Mouse (Mus musculus) liver, embryonic 11.5 days (tissue): ENCODE measurements at regions not wholly inside any gene's neighbourhood (a gene's known extent, or its start where the extent isn't known, plus 50 kb on each side); places are given as distances from the start of the nearest gene placed in this dataset.

Experiments
- ATAC-seq: fragments of 200-750 bp; cut with Nextera tagmentation; replicated peaks from 2 replicates; pipeline ENCODE4 v1.8.0; 2017; ENCODE audit warnings: moderate number of reproducible peaks, mild to moderate bottlenecking, moderate TSS enrichment, moderate library complexity; ENCODE audit not compliant: low FRiP score
- DNase-seq: peaks from one replicate; pipeline ENCODE4 v3.0.0-alpha.2; 2017; ENCODE audit warnings: low spot score
- H3K27ac ChIP-seq: fragments of 300-500 bp; sonication (generic); 2 replicates; pipeline ENCODE4 v1.5.1; 2014; ENCODE audit warnings: mild to moderate bottlenecking, low read depth, low read length, control low read depth
- H3K27me3 ChIP-seq: fragments of 300-500 bp; sonication (generic); replicated peaks from 2 replicates; pipeline ENCODE4 v1.6.1; 2014; ENCODE audit warnings: low read length, mixed read lengths; ENCODE audit not compliant: control insufficient read depth, insufficient read depth
- H3K36me3 ChIP-seq: fragments of 300-500 bp; sonication (generic); 2 replicates; pipeline ENCODE4 v1.6.1; 2014; ENCODE audit warnings: mild to moderate bottlenecking, low read length, moderate library complexity, mixed read lengths; ENCODE audit not compliant: control insufficient read depth, insufficient read depth
- H3K4me1 ChIP-seq: fragments of 300-500 bp; sonication (generic); replicated peaks from 2 replicates; pipeline ENCODE4 v1.6.1; 2014; ENCODE audit warnings: low read length, mixed read lengths; ENCODE audit not compliant: control insufficient read depth, insufficient read depth
- H3K4me2 ChIP-seq: fragments of 300-500 bp; sonication (generic); 2 replicates; pipeline ENCODE4 v1.6.1; 2014; ENCODE audit warnings: mild to moderate bottlenecking, control low read depth, moderate library complexity
- H3K4me3 ChIP-seq: fragments of 300-500 bp; sonication (generic); 2 replicates; pipeline ENCODE4 v1.5.1; 2014; ENCODE audit warnings: low read depth, low read length, control low read depth
- H3K9ac ChIP-seq: fragments of 300-500 bp; sonication (generic); 2 replicates; pipeline ENCODE4 v1.6.1; 2014; ENCODE audit warnings: low read depth, low read length, control low read depth
- H3K9me3 ChIP-seq: fragments of 300-500 bp; sonication (generic); 2 replicates; pipeline ENCODE4 v1.6.1; 2016; ENCODE audit warnings: low read length, inconsistent platforms, mixed read lengths; ENCODE audit not compliant: control insufficient read depth
- WGBS: fragments of 180-500 bp; shearing (Covaris S2); extraction: QIAGEN DNeasy Blood & Tissue Kit; methylation state at CpG from one replicate; pipeline ENCODE4 v1.1.7; 2014; 5-methylcytosine and 5-hydroxymethylcytosine counted together

GRCm38 (mm10) chr6:98435676-98436075 lies 93.1 kb upstream of the Gm765 start:
- no peak overlapping the region for H3K9ac ChIP-seq
- no peaks in the 10 kb centered on the region for H3K36me3 ChIP-seq
- no peaks in the 10 kb centered on the region for H3K27me3 ChIP-seq
- WGBS = 19% methylated on average over 6 of the region's 6 CpGs
- H3K9me3 ChIP-seq = no peaks in the 10 kb centered on the region
- H3K4me3 ChIP-seq = no peak overlapping the region
- DNase-seq (no peak), ATAC-seq (no peak)
- H3K4me1 ChIP-seq = no peaks in the 10 kb centered on the region
- no peak overlapping the region for H3K27ac ChIP-seq
- H3K4me2 ChIP-seq = peak overlapping the region; percentile 14; the same call in 1 of the 2 replicates

GRCm38 (mm10) chr6:98433286-98433685 lies 90.7 kb upstream of the Gm765 start:
- Histone ChIP-seq H3K4me3 (no peak overlapping the region), H3K4me1 (no peaks in the 10 kb centered on the region), H3K9ac (no peak overlapping the region), H3K4me2 (no peak overlapping the region), H3K9me3 (no peaks in the 10 kb centered on the region), H3K36me3 (no peaks in the 10 kb centered on the region), H3K27me3 (no peaks in the 10 kb centered on the region), H3K27ac (no peak overlapping the region)
- DNase-seq = no peak
- 56% methylated on average over 6 of the region's 6 CpGs for WGBS
- ATAC-seq = no peak

DNA sequence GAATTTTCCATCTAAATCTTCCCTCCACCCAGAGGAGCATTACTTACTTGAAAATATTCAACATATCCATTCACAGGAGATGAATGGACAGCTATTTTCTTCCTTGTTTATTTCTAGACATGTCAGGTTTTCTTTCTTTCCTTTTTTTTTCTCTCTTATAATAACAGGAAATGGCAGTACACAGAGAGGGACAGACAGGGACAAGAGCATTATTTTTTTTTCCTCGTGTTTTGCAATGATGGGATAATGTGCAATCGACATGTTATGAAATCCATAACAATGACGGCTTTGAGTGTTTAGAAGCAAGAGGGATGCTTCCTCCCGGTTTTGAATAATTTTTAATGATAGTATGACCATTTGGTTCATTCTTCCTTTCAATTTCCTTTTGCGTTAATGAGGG lies 86.6 kb upstream of the Gm765 start:
- DNase-seq (no peak), ATAC-seq (no peak)
- H3K4me2 ChIP-seq = no peak overlapping the region
- no peaks in the 10 kb centered on the region for H3K36me3 ChIP-seq
- H3K27ac ChIP-seq = no peak overlapping the region
- H3K4me3 ChIP-seq = no peak overlapping the region
- H3K9ac ChIP-seq = no peak overlapping the region
- H3K27me3 ChIP-seq = no peaks in the 10 kb centered on the region
- H3K9me3 ChIP-seq = no peaks in the 10 kb centered on the region
- H3K4me1 ChIP-seq = no peaks in the 10 kb centered on the region
- WGBS = 73% methylated on average over 5 of the region's 5 CpGs

DNA sequence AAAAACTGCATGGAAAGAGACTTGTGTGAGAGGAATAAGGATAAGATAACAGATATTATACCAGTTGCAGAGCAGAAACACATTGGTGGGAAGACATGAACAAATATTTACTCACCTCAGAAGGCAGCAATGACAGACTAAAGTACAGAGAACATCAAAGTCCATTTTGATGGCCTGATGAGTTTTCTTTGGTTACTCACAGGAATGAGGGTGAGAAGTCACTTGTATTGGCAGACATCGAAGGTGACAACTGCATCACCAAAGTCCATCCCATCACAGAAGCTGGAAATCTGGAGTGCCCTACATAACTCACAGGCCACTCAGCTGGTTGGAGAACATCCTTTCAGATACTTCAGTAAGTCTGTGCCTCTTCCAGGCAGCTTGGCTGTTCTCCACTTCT lies 60.1 kb upstream of the Gm765 start:
- DNase-seq (no peak), ATAC-seq (no peak)
- H3K4me1 ChIP-seq = no peaks in the 10 kb centered on the region
- no peaks in the 10 kb centered on the region for H3K36me3 ChIP-seq
- no peaks in the 10 kb centered on the region for H3K9me3 ChIP-seq
- no peak overlapping the region for H3K4me3 ChIP-seq
- 89% methylated on average over 1 of the region's 1 CpGs for WGBS
- H3K27me3 ChIP-seq = no peaks in the 10 kb centered on the region
- H3K27ac ChIP-seq = no peak overlapping the region
- H3K9ac ChIP-seq = no peak overlapping the region
- no peak overlapping the region for H3K4me2 ChIP-seq

DNA sequence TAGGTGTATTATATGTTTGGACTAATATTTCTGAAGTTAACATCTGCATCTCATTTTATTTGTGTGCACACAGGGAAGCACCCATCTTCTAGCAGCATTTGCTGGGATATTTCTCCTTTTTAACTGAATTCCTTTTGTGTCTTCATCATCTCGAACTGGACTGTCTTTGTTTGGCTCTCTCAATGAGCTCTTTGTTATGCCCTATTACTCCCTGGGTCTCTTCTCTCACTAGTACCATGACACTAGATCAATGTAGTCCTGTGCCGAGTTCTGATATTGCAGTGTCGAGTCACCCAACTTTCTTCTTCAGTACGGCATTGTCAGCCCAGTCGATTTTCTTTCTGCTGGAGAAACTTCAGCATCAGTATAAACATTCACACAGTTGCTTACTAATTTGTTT lies 52.0 kb upstream of the Gm765 start:
- Histone ChIP-seq H3K9ac (no peak overlapping the region), H3K4me3 (no peak overlapping the region), H3K4me2 (no peak overlapping the region), H3K4me1 (no peaks in the 10 kb centered on the region), H3K9me3 (no peaks in the 10 kb centered on the region), H3K36me3 (no peaks in the 10 kb centered on the region), H3K27ac (no peak overlapping the region), H3K27me3 (no peaks in the 10 kb centered on the region)
- WGBS = 78% methylated on average over 5 of the region's 5 CpGs
- DNase-seq = no peak
- no peak for ATAC-seq
